Mouse (Mus musculus): ENCODE results near the gene Olfr107. TPM values are rescaled to one million over a fixed set of nuclear protein-coding genes. Genes with fewer than 3 reads are reported as not detected.

The Olfr107 gene
- not detected in 2 replicates for polyA plus RNA-seq (2012; ENCODE audit: insufficient read depth, insufficient read length, missing spikeins)

DNA sequence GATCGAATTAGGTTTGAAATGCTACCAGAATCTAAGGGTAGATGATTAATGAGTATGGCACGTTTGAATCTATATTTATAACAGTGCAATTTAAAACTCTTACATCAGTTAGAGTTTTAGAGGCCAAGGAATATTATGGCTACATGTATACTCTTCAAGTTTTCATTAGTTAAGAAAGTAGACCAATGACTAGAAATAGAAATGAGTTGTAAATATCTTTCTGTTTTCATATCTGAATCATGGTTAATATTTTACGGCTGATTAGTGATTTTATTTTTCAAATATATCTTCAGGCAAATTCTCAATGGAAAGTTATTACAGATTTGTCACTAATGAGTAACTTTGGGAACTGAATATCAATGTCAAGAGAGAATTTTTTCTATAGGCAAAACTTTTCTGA is at the start of gene Olfr107:
Olfr107 (plus strand) TSS at position 301 of the 400 bp plus-strand sequence.
- Histone ChIP-seq H3K4me1 (ENCODE audit: control insufficient read depth, insufficient read depth, low read length) (no peaks in the 10 kb centered on the region), H3K4me3 (ENCODE audit: insufficient read depth, low read length) (no peak within 1 kb of the TSS), H3K27ac (ENCODE audit: insufficient read depth, low read depth, low read length) (no peak within 1 kb of the TSS)
- TF ChIP-seq CTCF (IDR thresholded peaks at IDR 0.05; ENCODE audit: low read depth, low read length): no peak
- no peak for TF ChIP-seq POLR2A (IDR thresholded peaks at IDR 0.05; ENCODE audit: borderline replicate concordance, low read depth, low read length)

DNA sequence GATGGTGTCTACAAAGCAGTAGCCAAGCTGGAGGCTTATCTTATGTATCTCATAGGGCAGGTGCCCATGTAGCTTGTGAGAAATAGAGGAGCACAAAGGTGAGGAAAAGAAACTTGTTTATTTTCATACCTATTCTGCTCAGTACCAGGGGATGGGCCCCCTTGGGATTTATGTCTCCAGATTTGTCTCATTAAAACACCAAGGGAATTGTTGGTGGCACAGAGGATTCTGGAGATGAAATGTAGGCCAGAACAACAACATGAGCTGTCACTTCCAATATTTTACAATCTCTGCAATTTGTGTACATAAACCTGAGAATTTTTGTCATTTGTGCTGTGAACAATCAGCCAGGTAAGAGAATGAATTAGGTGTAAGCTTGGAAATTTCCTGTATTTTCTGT is 39.7 kb upstream of the Olfr107 start, which contains the start of gene Olfr104-ps:
Olfr104-ps (plus strand) TSS at position 301 of the 400 bp plus-strand sequence.
- Histone ChIP-seq H3K4me3 (ENCODE audit: insufficient read depth, low read length) (no peak within 1 kb of the TSS), H3K27ac (ENCODE audit: insufficient read depth, low read depth, low read length) (no peak within 1 kb of the TSS), H3K4me1 (ENCODE audit: control insufficient read depth, insufficient read depth, low read length) (no peaks in the 10 kb centered on the region)
- TF ChIP-seq POLR2A (IDR thresholded peaks at IDR 0.05; ENCODE audit: borderline replicate concordance, low read depth, low read length) (no peak), CTCF (IDR thresholded peaks at IDR 0.05; ENCODE audit: low read depth, low read length) (no peak)

DNA sequence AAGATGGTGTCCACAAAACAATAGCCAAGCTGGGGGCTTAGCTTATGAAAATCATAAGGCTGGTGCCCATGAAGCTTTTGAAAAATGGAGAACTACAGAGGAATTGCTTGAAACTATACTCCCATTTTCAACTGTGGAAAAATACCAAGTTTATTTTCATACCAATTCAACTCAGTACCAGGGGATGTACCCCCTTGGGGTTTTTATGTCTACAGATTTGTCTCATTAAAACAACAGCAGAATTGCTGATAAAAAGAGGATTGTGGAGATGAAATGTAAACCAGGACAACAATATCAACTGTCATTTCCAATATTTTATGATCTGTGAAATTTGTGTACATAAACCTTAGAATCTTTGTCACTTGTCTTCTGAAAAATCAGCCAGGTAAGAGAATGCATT is 20.3 kb upstream of the Olfr107 start, which contains the start of gene Olfr105-ps:
Olfr105-ps (plus strand) TSS at position 301 of the 400 bp plus-strand sequence.
- no peaks in the 10 kb centered on the region for H3K4me1 ChIP-seq (ENCODE audit: control insufficient read depth, insufficient read depth, low read length)
- H3K27ac ChIP-seq (ENCODE audit: insufficient read depth, low read depth, low read length): no peak within 1 kb of the TSS
- no peak within 1 kb of the TSS for H3K4me3 ChIP-seq (ENCODE audit: insufficient read depth, low read length)
- TF ChIP-seq POLR2A (IDR thresholded peaks at IDR 0.05; ENCODE audit: borderline replicate concordance, low read depth, low read length) (no peak), CTCF (IDR thresholded peaks at IDR 0.05; ENCODE audit: low read depth, low read length) (no peak)

DNA sequence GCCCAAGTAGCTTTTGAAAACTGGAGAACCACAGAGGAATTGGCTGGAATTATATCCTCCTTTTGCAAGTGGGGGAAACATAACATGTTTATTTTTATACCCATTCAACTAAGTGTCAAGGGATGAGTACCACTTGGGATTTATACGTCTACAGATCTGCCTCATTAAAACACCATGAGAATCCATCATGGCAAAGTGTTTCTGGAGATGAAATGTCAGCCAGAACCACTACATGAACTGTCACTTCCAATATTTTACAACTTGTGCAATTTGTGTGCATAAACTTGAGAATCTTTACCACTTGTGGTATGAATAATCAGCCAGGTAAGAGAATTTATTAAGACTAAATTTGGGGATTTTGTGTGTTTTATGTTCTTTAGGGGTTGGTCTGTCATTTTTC is 8.9 kb upstream of the Olfr107 start, which contains the start of gene Olfr106-ps:
Olfr106-ps (plus strand) TSS at position 301 of the 400 bp plus-strand sequence.
- no peak for TF ChIP-seq POLR2A (IDR thresholded peaks at IDR 0.05; ENCODE audit: borderline replicate concordance, low read depth, low read length)
- no peak for TF ChIP-seq CTCF (IDR thresholded peaks at IDR 0.05; ENCODE audit: low read depth, low read length)
- H3K27ac ChIP-seq (ENCODE audit: insufficient read depth, low read depth, low read length): no peak within 1 kb of the TSS

DNA sequence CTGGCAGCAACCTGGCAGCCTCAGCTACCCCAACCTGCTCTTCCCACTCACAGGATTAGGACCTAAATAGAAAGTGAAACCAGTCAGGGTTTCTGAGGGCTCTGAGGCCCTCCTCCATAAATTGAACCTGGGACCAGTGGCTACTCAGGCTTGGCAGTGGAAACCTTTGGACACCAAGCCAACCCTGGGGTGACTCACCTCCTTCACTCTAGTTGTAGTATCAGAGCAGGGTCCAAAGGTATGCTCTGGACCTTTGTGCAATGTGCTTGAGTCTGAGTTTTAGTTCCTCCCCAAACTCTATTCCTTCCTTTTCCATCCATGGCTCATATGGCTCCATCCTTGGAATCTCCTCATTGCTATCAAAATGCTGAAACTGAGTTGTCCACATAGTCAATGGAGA is 14.4 kb downstream of the Olfr107 start:
- no peak for TF ChIP-seq POLR2A (IDR thresholded peaks at IDR 0.05; ENCODE audit: borderline replicate concordance, low read depth, low read length)
- TF ChIP-seq CTCF (IDR thresholded peaks at IDR 0.05; ENCODE audit: low read depth, low read length): no peak
- no peak overlapping the region for H3K27ac ChIP-seq (ENCODE audit: insufficient read depth, low read depth, low read length)
- no peak overlapping the region for H3K4me3 ChIP-seq (ENCODE audit: insufficient read depth, low read length)
- 0 out of 2 replicates have a peak, but pooled peaks cover 5% of the 10 kb centered on the region for H3K4me1 ChIP-seq (ENCODE audit: control insufficient read depth, insufficient read depth, low read length)

More for the DNA sequence above, 8.9 kb upstream of the Olfr107 start, which contains the start of gene Olfr106-ps:
- H3K4me3 ChIP-seq (ENCODE audit: insufficient read depth, low read length): no peak within 1 kb of the TSS
- H3K4me1 ChIP-seq (ENCODE audit: control insufficient read depth, insufficient read depth, low read length): no peaks in the 10 kb centered on the region

DNA sequence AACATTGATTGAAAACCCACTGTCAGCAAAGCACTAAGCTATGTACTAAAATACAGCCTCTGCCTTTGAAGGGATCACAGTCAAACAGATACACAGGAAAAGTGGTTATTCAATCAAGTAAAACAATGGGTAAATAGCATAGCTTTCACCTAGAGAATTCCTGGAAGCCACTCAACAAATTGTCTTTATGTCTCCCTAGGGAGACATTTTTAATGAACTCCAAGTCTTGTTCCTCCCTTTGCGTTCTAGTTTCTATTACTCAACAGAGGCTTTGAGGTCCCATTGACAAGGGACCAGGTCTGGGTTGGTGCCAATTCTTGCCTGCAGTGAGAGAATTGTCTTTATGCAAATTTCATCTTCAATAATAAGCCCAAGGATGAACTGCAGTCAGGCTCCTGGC is 46.2 kb downstream of the Olfr107 start, which contains the start of gene Olfr108:
Olfr108 (plus strand) TSS at position 301 of the 400 bp plus-strand sequence.
- no peak for TF ChIP-seq POLR2A (IDR thresholded peaks at IDR 0.05; ENCODE audit: borderline replicate concordance, low read depth, low read length)
- no peak for TF ChIP-seq CTCF (IDR thresholded peaks at IDR 0.05; ENCODE audit: low read depth, low read length)
- Histone ChIP-seq H3K27ac (ENCODE audit: insufficient read depth, low read depth, low read length) (no peak within 1 kb of the TSS), H3K4me1 (ENCODE audit: control insufficient read depth, insufficient read depth, low read length) (no peaks in the 10 kb centered on the region), H3K4me3 (ENCODE audit: insufficient read depth, low read length) (no peak within 1 kb of the TSS)

Other genes with a start within 250 kb of the Olfr107 start
- not detected in 2 replicates for gene Olfr93, start 237.7 kb upstream of the Olfr107 start, polyA plus RNA-seq (2012; ENCODE audit: insufficient read depth, insufficient read length, missing spikeins)
- not detected in 2 replicates for gene Ubd, start 205.3 kb upstream of the Olfr107 start, polyA plus RNA-seq (2012; ENCODE audit: insufficient read depth, insufficient read length, missing spikeins)
- gene Olfr94, start 198.2 kb upstream of the Olfr107 start, polyA plus RNA-seq (2012; ENCODE audit: insufficient read depth, insufficient read length, missing spikeins): not detected in 2 replicates
- not detected in 2 replicates for gene Olfr95, start 186.1 kb upstream of the Olfr107 start, polyA plus RNA-seq (2012; ENCODE audit: insufficient read depth, insufficient read length, missing spikeins)
- gene Olfr96, start 179.1 kb upstream of the Olfr107 start, polyA plus RNA-seq (2012; ENCODE audit: insufficient read depth, insufficient read length, missing spikeins): not detected in 2 replicates
- gene Olfr97, start 161.9 kb upstream of the Olfr107 start, polyA plus RNA-seq (2012; ENCODE audit: insufficient read depth, insufficient read length, missing spikeins): not detected in 2 replicates
- not detected in 2 replicates for gene Olfr98, start 135.5 kb upstream of the Olfr107 start, polyA plus RNA-seq (2012; ENCODE audit: insufficient read depth, insufficient read length, missing spikeins)
- 48.3 and 53.5 TPM in 2 replicates for gene H2-M3, start 129.0 kb upstream of the Olfr107 start, polyA plus RNA-seq (2012; ENCODE audit: insufficient read depth, insufficient read length, missing spikeins)
- not detected in 2 replicates for gene Olfr99, start 115.8 kb upstream of the Olfr107 start, polyA plus RNA-seq (2012; ENCODE audit: insufficient read depth, insufficient read length, missing spikeins)
- not detected in 2 replicates for gene Olfr101, start 94.9 kb upstream of the Olfr107 start, polyA plus RNA-seq (2012; ENCODE audit: insufficient read depth, insufficient read length, missing spikeins)
- gene Olfr102, start 82.2 kb upstream of the Olfr107 start, polyA plus RNA-seq (2012; ENCODE audit: insufficient read depth, insufficient read length, missing spikeins): not detected in 2 replicates
- gene Olfr103, start 59.5 kb upstream of the Olfr107 start, polyA plus RNA-seq (2012; ENCODE audit: insufficient read depth, insufficient read length, missing spikeins): not detected in 2 replicates
- gene Olfr104-ps, start 39.6 kb upstream of the Olfr107 start, polyA plus RNA-seq (2012; ENCODE audit: insufficient read depth, insufficient read length, missing spikeins): not detected in 2 replicates
- gene Olfr105-ps, start 20.2 kb upstream of the Olfr107 start, polyA plus RNA-seq (2012; ENCODE audit: insufficient read depth, insufficient read length, missing spikeins): not detected in 2 replicates
- not detected in 2 replicates for gene Olfr106-ps, start 8.8 kb upstream of the Olfr107 start, polyA plus RNA-seq (2012; ENCODE audit: insufficient read depth, insufficient read length, missing spikeins)
- not detected in 2 replicates for gene Olfr108, start 46.3 kb downstream of the Olfr107 start, polyA plus RNA-seq (2012; ENCODE audit: insufficient read depth, insufficient read length, missing spikeins)
- gene Olfr109, start 59.7 kb downstream of the Olfr107 start, polyA plus RNA-seq (2012; ENCODE audit: insufficient read depth, insufficient read length, missing spikeins): 0.35 TPM in 1 of 2 replicates, not detected in the other
- 1.1 TPM in 1 of 2 replicates, not detected in the other for gene H2-M2, start 84.3 kb downstream of the Olfr107 start, polyA plus RNA-seq (2012; ENCODE audit: insufficient read depth, insufficient read length, missing spikeins)
- gene Olfr110, start 93.2 kb downstream of the Olfr107 start, polyA plus RNA-seq (2012; ENCODE audit: insufficient read depth, insufficient read length, missing spikeins): 0.75 and 1.3 TPM in 2 replicates
- 4.6 and 5.8 TPM in 2 replicates for gene Olfr111, start 108.8 kb downstream of the Olfr107 start, polyA plus RNA-seq (2012; ENCODE audit: insufficient read depth, insufficient read length, missing spikeins)
- not detected in 2 replicates for gene Olfr112, start 170.2 kb downstream of the Olfr107 start, polyA plus RNA-seq (2012; ENCODE audit: insufficient read depth, insufficient read length, missing spikeins)
- not detected in 2 replicates for gene Olfr113, start 178.4 kb downstream of the Olfr107 start, polyA plus RNA-seq (2012; ENCODE audit: insufficient read depth, insufficient read length, missing spikeins)
- not detected in 2 replicates for gene Olfr114, start 193.5 kb downstream of the Olfr107 start, polyA plus RNA-seq (2012; ENCODE audit: insufficient read depth, insufficient read length, missing spikeins)
- gene Olfr115, start 227.9 kb downstream of the Olfr107 start, polyA plus RNA-seq (2012; ENCODE audit: insufficient read depth, insufficient read length, missing spikeins): not detected in 2 replicates
- gene Olfr116, start 228.0 kb downstream of the Olfr107 start, polyA plus RNA-seq (2012; ENCODE audit: insufficient read depth, insufficient read length, missing spikeins): not detected in 2 replicates

Data from bone marrow macrophage, adult 2 months (primary cell).